Mouse (Mus musculus) WW6 (cell line): ENCODE data around the gene Slc25a41.

ENCODE experiments used
- DNase-seq: peaks from one replicate; pipeline ENCODE4 v3.0.0-alpha.2; 2013; ENCODE audit warnings: low read depth, low spot score

Slc25a41 gene

GRCm38 (mm10) chr17:56990966-56991365, 50.5 kb downstream of the Slc25a41 start:
- DNase-seq: no peak

- DNase-seq: peak; percentile 85
Measured at GRCm38 (mm10) chr17:56990115-56990746, 51.2 kb downstream of the Slc25a41 start, which contains the start of gene Clpp. Gene Clpp, plus strand, starts transcription at chr17:56990305.

- DNase-seq: no peak
Measured at GRCm38 (mm10) chr17:56989467-56990114, 51.9 kb downstream of the Slc25a41 start.

GRCm38 (mm10) chr17:56988921-56989430, 52.5 kb downstream of the Slc25a41 start:
- no peak for DNase-seq

GRCm38 (mm10) chr17:56988441-56988840, 53.0 kb downstream of the Slc25a41 start:
- no peak for DNase-seq

- DNase-seq: no peak
Measured at GRCm38 (mm10) chr17:56986105-56986805, 55.2 kb downstream of the Slc25a41 start.

GRCm38 (mm10) chr17:56985656-56986055, 55.8 kb downstream of the Slc25a41 start:
- DNase-seq: no peak

- no peak for DNase-seq
Measured at GRCm38 (mm10) chr17:56984886-56985285, 56.6 kb downstream of the Slc25a41 start.
